Mouse (Mus musculus) spleen, adult 18-20 months (tissue): ENCODE measurements around the gene Olfr220.

Source experiments
- DNase-seq, 2 experiments: peaks; one replicate each; pipeline ENCODE4 v3.0.0; 2022; ENCODE audit warnings: mixed read lengths in 2 of 2

The Olfr220 gene

DNA sequence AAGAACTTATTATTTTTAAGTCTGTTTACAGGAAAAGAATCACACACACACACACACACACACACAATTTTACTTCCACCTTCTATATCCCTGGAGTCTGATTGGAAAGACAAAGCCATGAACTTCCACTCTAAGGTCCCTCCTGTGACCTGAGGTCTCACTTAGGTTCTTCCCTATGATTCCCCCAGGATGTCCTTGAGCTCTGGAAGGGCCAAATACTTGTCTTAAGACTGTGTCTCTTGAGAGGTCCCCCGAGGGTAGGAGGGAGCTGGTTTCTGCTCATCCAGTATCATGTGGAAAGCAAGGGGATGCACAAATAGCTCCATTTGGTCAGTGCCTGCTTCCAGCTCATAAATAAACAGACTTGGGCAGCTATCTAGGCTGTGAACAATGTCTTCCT is at the start of gene Olfr220:
Gene Olfr220, plus strand, starts transcription at position 301 of the 400 bp plus-strand sequence.
- no peak for DNase-seq

DNA sequence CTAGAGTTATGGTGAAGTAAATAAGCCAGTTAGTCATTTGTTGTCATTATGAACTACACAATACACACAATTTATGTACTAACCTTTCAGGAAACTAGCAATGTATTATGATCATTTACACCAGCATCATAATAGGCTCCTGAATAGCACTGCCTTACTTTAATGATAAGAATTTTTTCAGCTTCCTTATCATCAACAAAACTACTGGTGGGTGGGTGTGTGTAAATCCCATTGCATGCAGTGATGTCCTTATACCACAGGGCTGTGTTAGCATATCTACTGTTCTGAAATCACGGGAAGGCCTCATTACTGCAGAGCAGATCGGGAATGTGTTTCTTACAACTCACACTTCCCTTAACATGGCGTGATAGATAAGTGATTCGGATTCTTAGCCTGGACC is 18.9 kb upstream of the Olfr220 start:
- no peak for DNase-seq

DNA sequence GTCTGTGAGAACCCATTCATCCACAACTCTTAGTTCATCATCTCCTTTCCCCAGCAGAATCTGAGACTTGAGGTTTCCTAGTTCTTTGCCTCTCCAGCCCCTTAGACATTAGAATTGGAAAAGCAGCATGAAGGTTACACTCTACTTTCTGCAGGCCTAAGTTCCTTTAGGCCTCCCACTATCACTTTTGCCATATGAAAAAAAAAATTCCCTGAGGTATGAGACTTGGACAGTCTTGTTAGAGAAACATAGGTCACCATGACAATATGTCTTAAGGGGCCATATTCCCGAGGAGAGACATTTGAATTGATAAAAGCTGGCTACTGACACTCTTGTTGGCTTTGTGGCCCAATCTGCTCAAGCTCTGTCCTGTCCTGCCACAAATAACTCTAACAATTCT is 18.1 kb upstream of the Olfr220 start, which contains the start of gene Olfr414:
Gene Olfr414, plus strand, starts transcription at position 301 of the 400 bp plus-strand sequence.
- no peak for DNase-seq

DNA sequence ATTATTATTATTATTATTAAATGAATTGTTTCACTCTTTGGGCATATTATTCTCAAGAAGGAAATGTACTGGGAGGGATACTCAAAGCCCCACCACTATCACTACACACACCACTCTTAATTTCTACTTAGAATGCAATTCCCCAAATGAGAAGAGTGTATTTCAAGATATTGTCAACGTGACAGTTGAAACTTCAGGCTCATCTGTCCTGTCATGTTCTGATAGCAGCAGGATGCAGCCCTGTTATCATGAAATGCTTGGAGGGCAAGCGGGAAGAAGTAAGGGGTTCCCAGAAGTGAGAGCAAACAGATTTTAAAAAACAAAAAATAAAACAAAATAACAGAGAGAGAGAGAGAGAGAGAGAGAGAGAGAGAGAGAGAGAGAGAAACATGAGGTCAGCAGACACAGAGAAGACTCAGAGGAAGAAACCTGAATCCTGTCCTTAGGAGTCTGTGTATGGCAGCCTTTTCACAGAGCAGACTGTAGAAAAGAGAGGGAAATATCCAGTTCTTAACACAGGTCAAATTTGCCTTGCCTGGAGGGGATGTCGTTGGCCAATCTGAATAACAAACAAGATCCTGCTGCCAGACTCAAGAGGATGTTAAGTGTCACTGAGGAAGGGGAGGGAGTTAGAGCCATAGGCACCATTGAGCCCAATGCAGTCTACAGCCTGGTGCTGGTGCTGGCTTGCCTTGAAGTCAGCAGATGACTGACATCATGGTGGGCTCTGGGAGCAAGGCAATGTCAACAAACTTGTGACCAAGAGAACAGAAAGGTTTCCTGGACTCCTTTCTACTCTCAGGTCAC is 15.5 kb upstream of the Olfr220 start:
- no peak for DNase-seq

DNA sequence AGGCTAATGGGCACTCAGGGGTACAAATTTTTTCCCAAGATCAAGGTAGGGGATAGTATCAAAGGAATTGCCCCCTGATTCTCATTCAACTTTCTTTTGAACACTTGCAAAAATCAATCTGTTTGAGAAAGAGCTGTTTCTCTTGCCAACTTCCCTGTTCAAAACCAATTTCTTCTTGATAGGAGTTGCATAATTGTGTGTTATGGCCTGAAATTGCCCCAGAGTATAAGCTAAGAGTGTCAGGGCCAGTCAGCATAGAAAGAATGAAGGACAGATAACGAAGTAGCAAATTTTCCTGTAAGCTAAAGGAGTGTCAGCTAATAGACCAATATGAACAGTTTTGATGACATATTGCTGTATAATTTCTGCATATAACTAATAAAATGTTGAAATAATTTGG is 14.5 kb upstream of the Olfr220 start:
- DNase-seq, result no peak

DNA sequence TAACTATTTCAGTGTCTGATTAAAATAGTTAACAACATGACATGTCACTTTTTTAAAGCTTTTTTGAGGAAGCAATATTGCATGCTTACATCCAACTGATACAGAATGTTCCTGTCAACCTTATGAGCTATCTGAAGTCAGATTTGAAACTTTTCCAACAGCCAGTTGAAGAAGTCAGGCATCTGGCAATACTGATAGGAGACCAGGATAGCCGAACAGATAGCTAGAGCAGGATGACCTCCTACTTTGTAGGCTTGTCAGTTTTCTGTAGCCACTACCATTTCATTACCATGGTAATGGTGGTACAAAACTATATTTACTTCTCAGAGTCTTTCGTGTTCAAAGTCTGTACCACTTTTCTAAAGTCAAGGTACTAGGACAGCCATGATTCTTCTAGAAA is 13.5 kb upstream of the Olfr220 start:
- no peak for DNase-seq

DNA sequence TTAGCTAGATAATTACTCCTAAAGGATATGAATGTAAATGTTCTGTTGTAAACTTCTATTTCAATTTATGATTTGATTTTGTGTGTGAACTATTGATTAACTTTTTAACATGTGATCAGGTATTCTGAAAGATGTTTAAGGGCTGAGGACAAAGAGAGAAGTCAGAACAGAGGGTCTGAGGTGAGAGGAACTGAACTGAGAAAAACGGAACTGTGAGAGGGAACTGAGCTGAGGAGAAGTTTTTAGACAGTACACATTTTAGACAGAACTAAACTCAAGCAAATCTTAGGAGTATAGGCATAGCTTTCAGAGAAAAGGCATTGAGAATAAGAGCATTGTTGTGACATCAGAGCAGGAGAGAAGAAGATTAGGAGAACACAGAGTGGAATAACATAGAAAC is 7.8 kb upstream of the Olfr220 start:
- DNase-seq, result no peak

DNA sequence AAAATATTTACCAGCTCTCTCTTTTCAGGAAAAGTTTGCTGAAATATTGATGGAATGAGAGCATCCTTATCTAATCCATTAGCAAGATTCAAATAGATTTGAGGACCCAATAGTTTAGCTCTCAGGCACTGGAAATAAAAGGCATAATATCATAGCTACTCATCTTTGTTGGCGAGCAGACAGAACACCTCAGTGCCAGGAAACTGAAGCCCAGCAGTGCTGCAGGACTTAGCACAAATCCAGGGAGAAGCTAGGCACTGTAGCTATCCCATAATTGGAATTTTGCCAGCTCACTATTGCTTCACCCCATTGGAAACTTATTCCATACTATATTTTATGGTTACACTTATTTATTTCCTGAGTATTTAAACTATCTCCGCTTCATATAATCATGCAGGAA is 13.2 kb downstream of the Olfr220 start:
- no peak for DNase-seq

DNA sequence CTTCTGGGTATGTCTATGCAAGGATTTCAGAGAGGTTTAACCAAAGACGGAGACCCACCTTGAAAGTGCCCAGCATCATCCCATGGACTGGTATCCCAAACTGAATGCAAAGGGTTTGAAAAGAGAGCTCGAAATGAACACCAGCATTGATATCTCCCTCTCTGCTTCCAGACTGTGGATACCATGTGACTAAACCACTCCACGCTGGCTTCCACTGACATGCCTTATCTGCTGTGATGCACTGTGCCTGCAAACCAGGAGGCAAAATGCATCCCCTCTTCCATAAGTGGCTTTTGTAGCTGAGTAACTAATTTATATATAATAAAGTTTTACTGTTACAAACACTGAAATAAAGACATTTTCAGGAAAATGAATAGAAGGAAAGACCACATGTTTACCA is 23.5 kb downstream of the Olfr220 start:
- DNase-seq, result no peak

DNA sequence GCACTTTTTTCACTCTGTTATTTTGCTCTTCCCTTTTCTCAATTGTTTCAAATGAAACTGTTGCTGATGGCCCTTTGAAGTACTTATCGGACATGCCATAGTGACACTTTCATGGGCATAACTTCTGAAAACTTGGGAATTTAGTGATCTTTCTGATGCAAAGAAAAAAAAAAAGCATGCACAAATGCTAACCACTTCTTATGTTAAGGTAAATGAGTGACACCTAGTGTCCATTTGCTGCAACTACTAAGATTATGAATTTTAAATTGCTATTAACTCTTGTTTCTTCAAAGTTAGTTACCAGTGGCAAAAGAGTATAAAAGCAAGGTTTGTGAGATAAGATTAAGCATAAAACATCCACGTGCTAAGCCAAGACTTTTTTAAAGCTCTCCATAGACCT is 24.4 kb downstream of the Olfr220 start:
- DNase-seq, result no peak

DNA sequence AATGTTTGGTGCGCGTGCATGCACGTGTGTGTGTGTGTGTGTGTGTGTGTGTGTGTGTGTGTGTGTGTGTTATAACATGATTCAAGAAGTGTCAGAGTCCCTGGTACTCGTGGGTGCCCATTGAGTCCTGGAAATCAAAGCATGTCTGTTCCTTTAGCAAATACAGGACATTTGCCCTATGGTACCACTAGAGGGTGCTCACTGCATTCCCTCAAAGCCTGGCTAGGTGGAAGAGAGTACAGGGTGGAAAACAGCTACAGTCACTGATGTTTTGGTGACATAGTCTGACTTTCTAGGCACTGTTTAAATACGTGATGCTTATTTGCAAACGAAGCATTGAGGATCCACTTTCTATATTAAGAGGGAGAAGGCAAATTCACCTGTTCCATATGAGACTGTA is 27.9 kb downstream of the Olfr220 start:
- DNase-seq, result peak in 1 of 2 experiments; percentile 3

DNA sequence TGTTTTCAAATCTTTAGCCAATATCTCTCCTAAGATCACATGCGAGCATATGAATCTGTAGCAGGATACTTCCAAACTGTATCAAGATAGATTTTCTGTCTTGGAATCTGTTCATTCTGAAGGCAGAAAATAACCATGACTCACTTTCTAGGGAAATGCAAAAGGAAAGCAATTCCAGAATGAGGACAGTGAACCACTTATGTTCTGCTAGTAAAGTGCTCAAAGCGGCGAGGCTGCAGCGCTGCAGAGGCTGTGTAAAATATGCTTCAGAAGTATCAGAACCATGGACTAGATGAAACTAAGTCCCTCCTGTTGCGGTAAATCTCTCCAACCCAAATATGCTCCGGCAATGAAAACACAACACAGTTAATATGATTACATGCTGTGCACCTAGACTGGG is 40.7 kb downstream of the Olfr220 start:
- DNase-seq, result no peak

DNA sequence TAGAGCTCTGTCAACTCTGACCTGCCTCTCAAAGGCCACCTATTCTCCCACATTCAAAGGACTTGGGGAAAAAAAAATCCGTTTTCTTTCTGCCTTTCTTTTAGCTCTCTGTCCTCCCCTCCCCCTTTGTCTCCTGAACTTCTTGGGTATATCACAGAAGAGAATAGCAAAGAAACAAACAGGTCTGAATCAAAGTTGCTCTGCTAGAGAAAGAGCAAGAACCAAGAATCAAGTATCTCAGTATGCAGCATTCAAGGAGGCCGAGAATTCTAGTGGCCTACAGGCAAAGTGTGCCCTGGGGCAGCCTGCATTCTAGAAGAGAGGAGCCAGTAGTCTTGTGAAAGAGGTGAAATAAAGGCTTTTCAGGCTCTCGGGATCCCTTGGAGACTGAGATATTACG is 58.2 kb downstream of the Olfr220 start:
- DNase-seq, result no peak
